Mouse (Mus musculus) kidney, postnatal 0 days (tissue): ENCODE data around the gene Zfp658. TPM values are rescaled to one million over a fixed set of nuclear protein-coding genes. Genes with fewer than 3 reads are reported as not detected.

Experiments
- ATAC-seq: fragments of 200-750 bp; cut with Nextera tagmentation; replicated peaks from 2 replicates; pipeline ENCODE4 v1.8.0; 2017; ENCODE audit warnings: low read depth, moderate number of reproducible peaks, moderate TSS enrichment, moderate library complexity; ENCODE audit not compliant: low FRiP score
- DNase-seq: peaks from one replicate; pipeline ENCODE4 v3.0.0-alpha.2; 2016; ENCODE audit warnings: low spot score
- H3K27ac ChIP-seq: fragments of 300-500 bp; sonication (generic); 2 replicates; pipeline ENCODE4 v1.5.1; 2014; ENCODE audit warnings: mild to moderate bottlenecking
- H3K27me3 ChIP-seq: fragments of 300-500 bp; sonication (generic); 2 replicates; pipeline ENCODE4 v1.6.1; 2014; ENCODE audit warnings: low read length, mixed read lengths; ENCODE audit not compliant: insufficient read depth
- H3K36me3 ChIP-seq: fragments of 300-500 bp; sonication (generic); 2 replicates; pipeline ENCODE4 v1.6.1; 2014; ENCODE audit warnings: low read length, mixed read lengths; ENCODE audit not compliant: insufficient read depth
- H3K4me1 ChIP-seq: fragments of 300-500 bp; sonication (generic); replicated peaks from 2 replicates; pipeline ENCODE4 v1.6.1; 2014; ENCODE audit warnings: antibody characterized with exemption, low read length, mixed read lengths; ENCODE audit not compliant: insufficient read depth
- H3K4me2 ChIP-seq: fragments of 300-500 bp; sonication (generic); 2 replicates; pipeline ENCODE4 v1.6.1; 2014; ENCODE audit warnings: mild to moderate bottlenecking, low read length, moderate library complexity, mixed read lengths
- H3K4me3 ChIP-seq: fragments of 300-500 bp; sonication (generic); replicated peaks from 2 replicates; pipeline ENCODE4 v1.5.1; 2014; ENCODE audit warnings: low read depth, low read length
- H3K9ac ChIP-seq: fragments of 300-500 bp; sonication (generic); 2 replicates; pipeline ENCODE4 v1.6.1; 2014; ENCODE audit warnings: low read depth, low read length
- H3K9me3 ChIP-seq: fragments of 300-500 bp; sonication (generic); replicated peaks from 2 replicates; pipeline ENCODE4 v1.6.1; 2016; ENCODE audit warnings: low read length, inconsistent platforms, mixed read lengths
- CTCF ChIP-seq: IDR thresholded peaks from 2 replicates; pipeline ENCODE4 v1.5.1; 2016; ENCODE audit warnings: antibody characterized with exemption, low read depth, mild to moderate bottlenecking, moderate library complexity
- WGBS: fragments of 180-500 bp; shearing (Covaris S2); extraction: QIAGEN DNeasy Blood & Tissue Kit; methylation state at CpG from one replicate; pipeline ENCODE4 v1.1.7; 2014; 5-methylcytosine and 5-hydroxymethylcytosine counted together
- polyA plus RNA-seq: library from polyadenylated mRNA; unstranded; fragments of >200 nt; fragmentation: Nextera tagmentation; extraction: Ambion mirVana; gene quantifications from 2 replicates; pipeline ENCODE4 v1.2.1, GENCODE M21; 2015

Zfp658 gene
- polyA plus RNA-seq, 1 experiment from 2014 or later: 1.8 TPM

DNA sequence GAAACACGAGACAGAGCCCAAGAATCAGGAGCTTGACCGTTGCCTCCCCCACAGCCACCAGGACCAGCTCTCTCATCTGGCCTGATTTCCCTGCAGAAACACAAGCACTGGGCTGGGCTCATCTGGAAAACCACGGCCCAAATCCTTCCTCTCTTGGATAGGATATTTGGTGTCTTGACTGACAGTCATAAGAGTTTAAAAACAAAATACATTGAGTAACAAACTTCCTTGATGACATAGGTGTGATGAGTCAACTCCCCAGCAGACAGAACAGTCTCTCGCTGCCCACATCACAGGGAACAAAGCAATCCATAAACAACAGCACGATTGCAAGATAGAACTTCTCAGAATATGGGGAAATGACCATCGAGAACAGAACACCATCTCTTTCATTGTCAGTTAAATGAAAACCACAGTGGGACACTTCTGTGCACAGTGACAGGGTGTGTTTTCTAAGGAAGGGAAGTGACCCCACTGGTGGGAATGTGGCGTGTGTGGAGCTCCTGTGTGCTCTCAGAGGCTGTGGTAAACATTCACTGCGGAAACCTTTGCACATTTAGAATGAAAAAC lies 31.8 kb upstream of the Zfp658 start:
- no peak overlapping the region for H3K4me2 ChIP-seq
- no peaks in the 10 kb centered on the region for H3K27me3 ChIP-seq

DNA sequence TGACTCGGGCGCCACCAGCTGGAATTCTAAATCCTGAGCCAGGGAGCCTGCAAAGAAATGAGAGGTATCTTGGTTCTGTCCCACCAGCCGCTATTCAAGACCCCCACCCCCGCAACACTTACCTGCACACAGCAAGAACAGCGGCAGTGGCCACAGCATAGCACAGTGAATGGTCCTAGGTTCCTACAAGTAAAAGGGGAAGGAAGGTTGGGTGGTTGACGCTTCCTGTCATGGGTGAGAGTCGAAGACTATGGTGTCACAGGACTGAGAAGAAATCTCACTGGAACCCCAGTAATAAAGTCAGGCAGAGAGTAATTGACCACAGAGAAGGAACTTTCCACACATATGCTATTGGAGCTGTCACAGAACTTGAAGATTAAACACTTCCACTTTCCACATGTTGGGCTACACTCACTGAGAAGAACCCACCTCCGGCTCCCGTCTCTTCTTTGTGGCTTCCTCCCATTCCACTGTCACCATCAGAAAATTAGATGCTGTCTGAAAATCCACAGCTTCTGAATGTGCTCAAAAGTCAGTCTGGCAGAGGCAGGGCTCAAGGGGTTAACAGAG lies 29.0 kb upstream of the Zfp658 start:
- ATAC-seq: no peak
- no peak overlapping the region for H3K4me3 ChIP-seq
- no peak overlapping the region for H3K4me2 ChIP-seq
- no peak overlapping the region for H3K9ac ChIP-seq
- no peak for TF ChIP-seq CTCF
- H3K27me3 ChIP-seq: no peaks in the 10 kb centered on the region
- no peak for DNase-seq
- WGBS: 88% methylated on average over 9 of the region's 9 CpGs
- H3K27ac ChIP-seq: no peak overlapping the region
- no peaks in the 10 kb centered on the region for H3K4me1 ChIP-seq
- no peaks in the 10 kb centered on the region for H3K36me3 ChIP-seq
- no peaks in the 10 kb centered on the region for H3K9me3 ChIP-seq

More for the DNA sequence above, 31.8 kb upstream of the Zfp658 start:
- Histone ChIP-seq H3K4me1 (no peaks in the 10 kb centered on the region), H3K9me3 (no peaks in the 10 kb centered on the region), H3K9ac (no peak overlapping the region), H3K4me3 (no peak overlapping the region), H3K36me3 (no peaks in the 10 kb centered on the region), H3K27ac (no peak overlapping the region)
- TF ChIP-seq CTCF: no peak
- DNase-seq (no peak), ATAC-seq (no peak)
- 59% methylated on average over 8 of the region's 8 CpGs for WGBS

DNA sequence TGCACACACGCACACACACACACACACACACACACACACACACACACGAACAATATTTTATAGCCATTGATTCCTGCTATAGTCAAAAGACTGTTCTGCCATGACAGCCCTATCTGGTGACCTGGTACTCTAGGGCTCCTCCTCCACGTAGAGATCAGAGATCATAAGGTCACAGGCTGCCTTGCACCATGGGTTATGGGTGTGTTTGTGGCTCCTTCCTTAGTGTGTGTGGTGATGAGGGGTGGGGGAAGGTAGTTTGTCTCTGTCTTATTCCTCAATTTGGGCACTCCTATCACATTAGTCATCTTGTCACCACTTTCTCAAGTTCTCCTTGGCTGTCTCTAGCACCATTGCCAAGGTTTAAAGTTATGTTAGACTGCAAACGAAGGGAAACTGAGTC lies 23.5 kb upstream of the Zfp658 start:
- ATAC-seq (no peak), DNase-seq (no peak)
- no peaks in the 10 kb centered on the region for H3K36me3 ChIP-seq
- H3K4me1 ChIP-seq: no peaks in the 10 kb centered on the region
- no peak overlapping the region for H3K27ac ChIP-seq
- H3K4me2 ChIP-seq: no peak overlapping the region
- TF ChIP-seq CTCF: no peak
- no peaks in the 10 kb centered on the region for H3K9me3 ChIP-seq
- WGBS: 59% methylated on average over 4 of the region's 4 CpGs
- H3K4me3 ChIP-seq: no peak overlapping the region
- no peak overlapping the region for H3K9ac ChIP-seq
- H3K27me3 ChIP-seq: no peaks in the 10 kb centered on the region

DNA sequence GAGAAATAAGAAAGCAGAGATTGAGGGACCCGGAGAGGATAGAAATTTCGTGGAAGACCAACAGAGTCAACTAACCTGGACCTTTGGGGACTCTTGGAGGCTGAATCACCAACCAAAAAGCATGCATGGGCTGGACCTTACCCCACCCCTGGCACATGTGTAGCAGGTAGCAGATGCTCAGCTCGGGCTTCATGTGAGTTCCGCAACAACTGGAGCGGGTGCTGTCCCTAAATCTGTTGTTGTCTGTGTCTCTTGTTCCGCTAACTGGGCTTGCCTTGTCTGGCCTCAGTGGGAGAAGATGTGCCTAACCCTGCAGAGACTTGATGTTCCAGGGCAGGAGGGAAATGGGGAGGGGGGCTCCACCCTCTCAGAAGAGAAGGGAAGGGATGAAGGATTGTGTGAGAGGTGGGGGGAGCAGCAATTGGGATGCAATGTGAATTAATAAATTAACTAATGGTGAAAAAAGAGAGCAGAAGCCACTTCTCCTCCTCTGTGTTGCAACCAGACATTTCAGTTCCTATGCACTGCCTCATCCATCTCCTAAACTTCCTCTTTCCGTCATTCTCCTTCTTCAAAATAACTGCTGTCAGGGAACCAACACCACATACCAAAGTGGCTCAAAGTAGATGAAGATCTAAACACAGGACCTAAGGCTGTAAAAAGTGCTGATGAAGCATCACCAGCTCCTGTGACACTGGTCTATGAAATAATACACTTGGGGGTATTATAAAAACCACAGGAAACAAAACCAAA lies 17.7 kb upstream of the Zfp658 start, which contains the start of gene Cd33:
Gene Cd33, minus strand, starts transcription at position 204 of the 753 bp plus-strand sequence.
- no peak for DNase-seq
- WGBS: 76% methylated on average over 7 of the region's 7 CpGs

DNA sequence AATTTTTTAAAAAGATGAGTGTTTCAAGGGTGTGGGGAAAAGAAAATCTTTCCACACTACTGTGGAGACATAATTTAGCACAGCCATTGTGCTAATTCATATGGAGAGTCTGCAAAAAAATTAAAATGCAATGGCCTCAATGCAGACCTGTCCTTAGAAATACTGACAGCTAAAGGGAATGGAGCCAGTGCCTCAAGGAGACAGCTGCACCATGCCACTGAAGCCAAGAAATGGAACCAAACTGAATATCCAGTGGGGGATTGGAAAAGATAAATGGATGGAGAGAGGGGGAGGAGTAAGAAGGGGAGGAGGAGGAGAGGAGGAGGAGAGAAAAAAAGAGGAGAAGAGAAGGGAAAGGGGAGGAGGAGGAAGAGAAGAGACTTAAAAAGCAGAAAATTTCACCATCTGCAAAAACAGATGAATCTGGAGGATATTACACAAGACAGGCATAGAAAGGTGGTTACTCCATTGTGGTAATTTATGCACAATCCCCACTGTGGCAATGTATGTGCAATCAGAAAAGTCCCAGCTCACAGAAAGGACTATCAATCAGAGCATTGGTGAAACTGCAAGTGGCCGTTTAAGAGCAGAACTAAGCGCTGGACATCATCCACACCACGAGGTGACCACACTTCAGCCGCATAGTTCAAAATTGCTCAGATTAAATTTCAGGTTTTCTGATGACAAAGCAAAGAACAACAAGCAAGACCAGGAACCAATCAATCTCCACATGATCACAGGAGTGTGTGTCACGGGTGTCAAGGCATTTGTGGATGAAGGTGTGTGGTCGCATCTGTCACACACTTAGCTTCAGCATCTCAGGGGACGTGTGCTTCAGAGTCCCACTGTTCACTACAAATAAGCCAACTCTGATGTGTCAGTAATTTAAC lies 16.2 kb upstream of the Zfp658 start:
- Histone ChIP-seq H3K27ac (no peak overlapping the region), H3K36me3 (no peaks in the 10 kb centered on the region), H3K9me3 (no peaks in the 10 kb centered on the region), H3K27me3 (no peaks in the 10 kb centered on the region), H3K4me2 (no peak overlapping the region), H3K4me3 (no peak overlapping the region), H3K9ac (no peak overlapping the region), H3K4me1 (no peaks in the 10 kb centered on the region)
- 49% methylated on average over 7 of the region's 7 CpGs for WGBS
- TF ChIP-seq CTCF: no peak
- no peak for ATAC-seq
- no peak for DNase-seq

More for the DNA sequence above, 17.7 kb upstream of the Zfp658 start, which contains the start of gene Cd33:
- H3K4me3 ChIP-seq: no peak within 1 kb of the TSS
- no peak within 1 kb of the TSS for H3K27ac ChIP-seq
- no peaks in the 10 kb centered on the region for H3K36me3 ChIP-seq
- no peak within 1 kb of the TSS for H3K9ac ChIP-seq
- no peaks in the 10 kb centered on the region for H3K4me1 ChIP-seq
- H3K9me3 ChIP-seq: no peaks in the 10 kb centered on the region
- ATAC-seq: no peak
- no peak for TF ChIP-seq CTCF
- no peaks in the 10 kb centered on the region for H3K27me3 ChIP-seq
- H3K4me2 ChIP-seq: no peak within 1 kb of the TSS

DNA sequence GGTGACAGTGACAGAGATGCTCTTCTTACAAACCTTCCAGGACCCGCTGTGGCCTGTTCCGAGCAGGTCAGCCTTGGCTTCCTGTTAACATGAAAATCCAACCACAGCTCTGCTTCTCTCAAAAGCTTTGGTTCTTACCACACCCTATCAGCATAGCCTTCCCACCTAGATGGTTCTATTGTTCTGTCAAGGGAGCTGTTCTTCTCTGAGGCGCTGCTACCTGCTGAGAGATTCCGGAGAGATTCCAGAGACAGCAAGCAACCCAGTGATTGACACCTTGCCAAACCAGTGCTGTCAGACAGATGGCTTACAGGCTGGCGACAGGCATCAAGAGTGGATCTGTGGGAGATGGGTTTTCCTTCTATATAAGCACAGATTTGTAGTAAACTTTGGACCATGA lies 14.4 kb upstream of the Zfp658 start:
- Histone ChIP-seq H3K4me1 (no peaks in the 10 kb centered on the region), H3K27me3 (no peaks in the 10 kb centered on the region), H3K9me3 (no peaks in the 10 kb centered on the region), H3K4me3 (no peak overlapping the region), H3K4me2 (no peak overlapping the region), H3K36me3 (no peaks in the 10 kb centered on the region), H3K9ac (no peak overlapping the region), H3K27ac (no peak overlapping the region)
- no peak for ATAC-seq
- 49% methylated on average over 5 of the region's 5 CpGs for WGBS
- TF ChIP-seq CTCF: no peak
- no peak for DNase-seq
